Mouse (Mus musculus): Measurements from ENCODE around the gene Ccdc134. TPM values are rescaled to one million over a fixed set of nuclear protein-coding genes. Genes with fewer than 3 reads are reported as not detected.

Gene Ccdc134
- polyA plus RNA-seq, 1 experiment from 2014 or later: 19.7 TPM

DNA sequence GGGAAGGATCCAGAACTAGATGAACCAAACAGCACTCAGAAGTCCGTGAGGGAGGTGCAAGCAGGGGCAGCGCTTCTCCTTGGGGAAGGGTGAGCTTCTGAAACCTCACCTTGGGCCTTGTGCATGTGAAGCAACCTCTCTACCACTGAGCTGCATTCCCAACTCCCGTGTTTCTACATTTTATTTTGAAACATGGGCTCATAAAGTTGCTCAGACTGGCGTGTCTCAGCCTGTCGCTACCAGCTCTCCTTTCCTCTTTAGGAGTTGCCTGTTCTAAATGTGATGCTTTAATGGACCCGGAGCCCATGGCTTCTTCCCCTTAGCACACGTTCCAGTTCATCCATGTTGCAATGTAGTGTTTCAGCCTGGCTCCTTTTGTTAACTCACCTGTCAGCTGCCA lies 24.7 kb downstream of the Ccdc134 start:
- ATAC-seq (ENCODE audit: insufficient read depth, low FRiP score, low TSS enrichment) (no peak), DNase-seq (ENCODE audit: low spot score) (no peak)
- Histone ChIP-seq H3K4me1 (ENCODE audit: control insufficient read depth, insufficient read depth, low read length) (peaks cover 12% of the 10 kb centered on the region), H3K4me3 (ENCODE audit: low read depth, low read length) (no peak overlapping the region), H3K27me3 (ENCODE audit: control insufficient read depth, insufficient read depth, low read length) (no peaks in the 10 kb centered on the region), H3K4me2 (ENCODE audit: low read depth) (no peak overlapping the region), H3K27ac (ENCODE audit: low read depth, low read length) (no peak overlapping the region), H3K36me3 (ENCODE audit: control insufficient read depth, insufficient read depth, low read length) (no peaks in the 10 kb centered on the region), H3K9ac (ENCODE audit: low read length) (no peak overlapping the region), H3K9me3 (ENCODE audit: control insufficient read depth, low read length) (no peaks in the 10 kb centered on the region)
- WGBS: 89% methylated on average over 7 of the region's 7 CpGs

DNA sequence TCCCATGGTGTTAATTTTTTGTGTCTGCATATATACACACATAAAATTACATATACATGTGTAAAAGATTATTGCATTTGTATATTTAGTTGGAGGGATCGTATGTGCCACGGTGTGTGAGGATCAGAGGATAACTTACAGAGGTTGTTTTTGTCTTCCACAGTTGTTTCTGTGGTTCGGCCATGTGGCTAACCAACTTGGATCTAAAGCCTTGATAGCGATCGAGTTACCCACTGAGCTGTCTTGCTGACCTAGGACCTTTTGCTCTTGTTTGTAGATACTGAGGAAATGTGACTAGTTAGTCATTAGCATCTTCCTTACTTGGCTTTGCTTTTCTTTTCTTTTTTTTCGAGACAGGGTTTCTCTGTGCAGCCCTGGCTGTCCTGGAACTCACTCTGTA lies 28.6 kb downstream of the Ccdc134 start:
- H3K4me2 ChIP-seq (ENCODE audit: low read depth): no peak overlapping the region
- no peaks in the 10 kb centered on the region for H3K36me3 ChIP-seq (ENCODE audit: control insufficient read depth, insufficient read depth, low read length)
- H3K9me3 ChIP-seq (ENCODE audit: control insufficient read depth, low read length): no peaks in the 10 kb centered on the region
- ATAC-seq (ENCODE audit: insufficient read depth, low FRiP score, low TSS enrichment) (no peak), DNase-seq (ENCODE audit: low spot score) (no peak)
- no peak overlapping the region for H3K27ac ChIP-seq (ENCODE audit: low read depth, low read length)
- no peak overlapping the region for H3K9ac ChIP-seq (ENCODE audit: low read length)
- H3K4me1 ChIP-seq (ENCODE audit: control insufficient read depth, insufficient read depth, low read length): peaks cover 18% of the 10 kb centered on the region
- H3K4me3 ChIP-seq (ENCODE audit: low read depth, low read length): no peak overlapping the region
- 93% methylated on average over 6 of the region's 6 CpGs for WGBS
- no peaks in the 10 kb centered on the region for H3K27me3 ChIP-seq (ENCODE audit: control insufficient read depth, insufficient read depth, low read length)

DNA sequence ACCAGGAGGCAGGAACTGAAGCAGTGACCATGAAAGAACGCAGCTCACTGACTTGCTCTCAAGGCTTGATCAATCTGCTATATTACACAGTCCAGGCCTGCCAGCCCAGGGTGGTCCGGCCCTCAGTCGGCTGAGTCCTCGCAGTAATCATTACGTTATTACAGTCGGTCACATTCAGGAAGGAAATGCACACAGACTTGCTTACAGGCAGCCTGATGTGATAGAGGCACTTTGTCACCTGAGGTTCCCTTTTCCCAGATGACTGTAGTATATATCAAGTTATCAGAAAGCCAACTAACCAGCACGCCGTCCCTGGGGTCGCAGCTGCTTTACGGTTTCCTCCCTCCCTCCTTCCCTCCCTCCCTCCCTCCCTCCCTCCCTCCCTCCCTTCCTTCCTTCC lies 29.2 kb downstream of the Ccdc134 start:
- ATAC-seq (ENCODE audit: insufficient read depth, low FRiP score, low TSS enrichment): no peak
- WGBS: 73% methylated on average over 10 of the region's 10 CpGs
- no peaks in the 10 kb centered on the region for H3K9me3 ChIP-seq (ENCODE audit: control insufficient read depth, low read length)
- H3K27ac ChIP-seq (ENCODE audit: low read depth, low read length): no peak overlapping the region
- no peak for DNase-seq (ENCODE audit: low spot score)
- H3K9ac ChIP-seq (ENCODE audit: low read length): no peak overlapping the region
- peaks cover 21% of the 10 kb centered on the region for H3K4me1 ChIP-seq (ENCODE audit: control insufficient read depth, insufficient read depth, low read length)
- H3K36me3 ChIP-seq (ENCODE audit: control insufficient read depth, insufficient read depth, low read length): no peaks in the 10 kb centered on the region
- H3K27me3 ChIP-seq (ENCODE audit: control insufficient read depth, insufficient read depth, low read length): no peaks in the 10 kb centered on the region
- no peak overlapping the region for H3K4me2 ChIP-seq (ENCODE audit: low read depth)
- H3K4me3 ChIP-seq (ENCODE audit: low read depth, low read length): no peak overlapping the region

DNA sequence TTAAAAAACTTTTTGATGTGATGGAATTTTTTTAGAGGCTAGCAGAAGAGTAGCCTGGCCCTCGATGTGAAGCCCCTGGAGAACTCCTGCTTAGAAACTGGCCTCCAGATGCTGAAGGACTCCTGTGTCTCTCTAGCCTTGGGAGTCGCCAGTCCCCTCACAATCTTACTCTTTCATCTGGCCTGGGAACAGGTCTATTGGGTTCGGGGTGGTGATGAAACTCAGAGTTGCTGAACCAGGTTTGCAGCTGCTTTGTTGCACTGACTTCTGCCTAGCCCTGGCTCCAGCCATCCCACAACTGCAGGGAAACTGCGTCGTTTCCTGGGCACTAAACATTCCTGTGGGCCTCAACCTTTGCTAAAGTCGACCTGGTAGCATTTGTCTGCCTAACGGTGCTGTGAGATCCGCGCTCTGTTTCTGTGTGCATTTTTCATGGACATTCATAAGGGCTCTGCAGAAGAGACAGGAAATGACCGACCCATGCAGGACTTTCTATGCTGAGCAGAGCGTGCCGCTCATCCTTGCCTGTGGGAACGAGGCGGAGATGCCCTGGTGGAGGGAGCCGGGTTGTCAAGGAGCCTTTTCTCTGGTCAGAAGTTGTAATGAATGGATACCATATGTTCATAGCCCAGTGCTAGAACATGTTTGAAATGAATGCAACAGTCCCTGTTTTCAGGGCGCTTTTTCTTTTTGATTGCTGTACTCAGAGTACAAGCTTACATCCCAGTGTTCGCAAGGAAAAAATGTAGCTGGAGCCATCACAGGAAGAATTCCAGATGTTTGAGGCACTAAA lies 30.7 kb downstream of the Ccdc134 start:
- H3K36me3 ChIP-seq (ENCODE audit: control insufficient read depth, insufficient read depth, low read length): no peaks in the 10 kb centered on the region
- peaks cover 21% of the 10 kb centered on the region for H3K4me1 ChIP-seq (ENCODE audit: control insufficient read depth, insufficient read depth, low read length)

DNA sequence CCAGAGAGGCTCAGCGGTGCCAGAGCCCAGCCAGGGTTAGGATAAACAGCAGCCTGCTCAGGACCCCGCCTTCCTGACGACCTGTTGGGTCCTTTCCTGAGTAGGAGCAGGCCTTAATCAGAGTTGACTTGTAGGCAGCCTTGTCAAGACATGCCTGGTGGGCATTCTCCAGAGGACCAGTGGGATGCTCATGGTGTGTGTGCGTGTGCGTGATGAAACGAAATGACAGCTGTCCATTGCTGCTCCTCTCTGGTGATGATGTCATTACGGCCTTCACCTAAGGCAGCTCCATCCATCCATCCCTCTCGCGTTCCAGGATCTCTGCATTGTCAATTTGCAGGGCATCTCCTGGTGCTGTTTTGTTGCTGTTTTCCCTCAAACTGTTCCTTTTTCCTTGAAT lies 31.7 kb downstream of the Ccdc134 start:
- peaks cover 21% of the 10 kb centered on the region for H3K4me1 ChIP-seq (ENCODE audit: control insufficient read depth, insufficient read depth, low read length)

More for the DNA sequence above, 30.7 kb downstream of the Ccdc134 start:
- Histone ChIP-seq H3K4me2 (ENCODE audit: low read depth) (no peak overlapping the region), H3K27ac (ENCODE audit: low read depth, low read length) (peak overlapping the region; percentile 53; the same call in 1 of the 2 replicates), H3K9me3 (ENCODE audit: control insufficient read depth, low read length) (no peaks in the 10 kb centered on the region), H3K27me3 (ENCODE audit: control insufficient read depth, insufficient read depth, low read length) (no peaks in the 10 kb centered on the region), H3K9ac (ENCODE audit: low read length) (no peak overlapping the region), H3K4me3 (ENCODE audit: low read depth, low read length) (no peak overlapping the region)
- WGBS: 56% methylated on average over 17 of the region's 17 CpGs
- peak; percentile 33 for DNase-seq (ENCODE audit: low spot score)
- ATAC-seq (ENCODE audit: insufficient read depth, low FRiP score, low TSS enrichment): no peak

DNA sequence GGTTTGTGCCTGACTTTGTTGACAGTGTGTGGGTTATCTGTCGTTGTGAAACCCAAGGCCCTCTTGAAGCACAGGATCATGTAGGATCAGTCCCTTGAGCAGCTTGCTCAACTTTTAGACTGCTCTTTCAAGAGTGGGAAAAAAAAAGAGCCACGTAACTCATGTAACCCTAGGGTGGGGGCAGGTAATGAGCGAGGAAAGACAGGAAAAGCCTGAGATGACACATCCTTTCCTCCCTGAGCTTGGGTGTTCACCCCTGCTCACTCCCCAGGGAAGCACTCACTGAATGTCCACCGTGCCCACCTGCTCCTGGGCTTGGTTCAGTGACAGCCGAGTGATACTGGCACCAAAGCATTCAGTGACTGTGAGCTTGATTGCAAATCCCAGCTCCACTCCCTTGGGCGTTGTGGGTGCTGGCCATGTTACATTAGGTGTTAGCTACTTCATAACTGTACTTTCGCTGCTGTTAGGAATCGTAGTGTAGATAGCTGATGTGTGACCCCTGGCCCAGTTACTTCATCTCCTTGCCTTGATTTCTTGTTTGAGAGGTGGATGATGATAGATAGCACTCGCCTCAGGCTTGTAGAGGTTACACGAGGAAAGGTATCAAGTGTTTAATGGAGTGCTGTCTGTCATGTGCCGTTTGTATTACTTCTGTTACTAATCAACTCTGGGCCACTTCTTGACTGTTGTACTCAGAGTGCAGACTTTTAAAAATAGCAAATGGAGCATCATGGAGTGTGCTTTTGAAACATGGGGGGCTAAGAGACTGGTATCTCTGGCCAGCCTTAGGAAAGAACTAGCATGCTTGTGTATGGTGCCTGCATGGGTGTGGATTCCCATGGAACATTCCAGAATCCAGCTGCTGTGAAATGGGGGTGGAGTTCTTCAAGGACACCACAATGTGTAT lies 33.3 kb downstream of the Ccdc134 start:
- 84% methylated on average over 11 of the region's 11 CpGs for WGBS
- Histone ChIP-seq H3K4me2 (ENCODE audit: low read depth) (no peak overlapping the region), H3K27ac (ENCODE audit: low read depth, low read length) (no peak overlapping the region), H3K9ac (ENCODE audit: low read length) (no peak overlapping the region), H3K27me3 (ENCODE audit: control insufficient read depth, insufficient read depth, low read length) (no peaks in the 10 kb centered on the region), H3K4me3 (ENCODE audit: low read depth, low read length) (no peak overlapping the region), H3K4me1 (ENCODE audit: control insufficient read depth, insufficient read depth, low read length) (peaks cover 25% of the 10 kb centered on the region), H3K36me3 (ENCODE audit: control insufficient read depth, insufficient read depth, low read length) (no peaks in the 10 kb centered on the region), H3K9me3 (ENCODE audit: control insufficient read depth, low read length) (no peaks in the 10 kb centered on the region)
- DNase-seq (ENCODE audit: low spot score): no peak
- no peak for ATAC-seq (ENCODE audit: insufficient read depth, low FRiP score, low TSS enrichment)

More for the DNA sequence above, 31.7 kb downstream of the Ccdc134 start:
- ATAC-seq (ENCODE audit: insufficient read depth, low FRiP score, low TSS enrichment) (no peak), DNase-seq (ENCODE audit: low spot score) (no peak)
- H3K36me3 ChIP-seq (ENCODE audit: control insufficient read depth, insufficient read depth, low read length): no peaks in the 10 kb centered on the region
- no peaks in the 10 kb centered on the region for H3K9me3 ChIP-seq (ENCODE audit: control insufficient read depth, low read length)
- no peaks in the 10 kb centered on the region for H3K27me3 ChIP-seq (ENCODE audit: control insufficient read depth, insufficient read depth, low read length)
- H3K4me2 ChIP-seq (ENCODE audit: low read depth): no peak overlapping the region
- H3K27ac ChIP-seq (ENCODE audit: low read depth, low read length): 0 out of 2 replicates have a peak overlapping the region, but pooled peaks have one; percentile 17
- WGBS: 86% methylated on average over 9 of the region's 9 CpGs
- H3K4me3 ChIP-seq (ENCODE audit: low read depth, low read length): no peak overlapping the region
- H3K9ac ChIP-seq (ENCODE audit: low read length): no peak overlapping the region

DNA sequence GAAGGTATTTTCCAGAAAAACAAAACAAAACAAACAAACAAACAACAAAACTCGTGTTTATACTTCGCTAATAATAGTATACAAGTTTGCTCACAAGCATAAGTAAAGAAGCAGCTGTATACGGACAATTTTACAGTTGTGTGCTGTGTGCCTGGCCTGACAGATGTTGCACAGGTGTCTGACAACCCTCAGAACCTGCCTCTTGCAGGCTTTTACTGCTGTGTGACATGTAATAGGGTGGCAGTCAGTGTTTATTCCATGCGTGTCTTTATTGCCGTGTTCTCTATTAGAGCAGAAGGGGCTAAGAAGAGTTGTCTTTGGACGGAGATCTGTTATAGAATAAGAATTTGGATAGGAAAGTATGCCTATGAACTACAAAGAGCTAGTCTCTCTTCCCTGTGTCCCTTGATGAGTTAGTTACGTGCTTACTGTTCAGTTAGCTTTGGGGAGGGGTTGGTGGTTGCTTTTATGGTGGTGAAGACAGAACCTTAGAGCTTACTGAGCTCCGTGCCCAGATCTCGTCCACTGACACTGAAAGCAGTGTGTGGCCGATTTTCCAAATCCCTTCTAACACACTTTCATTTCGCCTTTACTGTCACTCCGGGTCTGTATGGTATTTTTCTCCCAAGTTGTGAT lies 34.4 kb downstream of the Ccdc134 start:
- peaks cover 36% of the 10 kb centered on the region for H3K4me1 ChIP-seq (ENCODE audit: control insufficient read depth, insufficient read depth, low read length)
- no peak overlapping the region for H3K4me3 ChIP-seq (ENCODE audit: low read depth, low read length)
- no peak overlapping the region for H3K27ac ChIP-seq (ENCODE audit: low read depth, low read length)
- no peak for ATAC-seq (ENCODE audit: insufficient read depth, low FRiP score, low TSS enrichment)
- H3K36me3 ChIP-seq (ENCODE audit: control insufficient read depth, insufficient read depth, low read length): no peaks in the 10 kb centered on the region
- no peaks in the 10 kb centered on the region for H3K27me3 ChIP-seq (ENCODE audit: control insufficient read depth, insufficient read depth, low read length)
- 85% methylated on average over 12 of the region's 12 CpGs for WGBS
- H3K4me2 ChIP-seq (ENCODE audit: low read depth): no peak overlapping the region
- H3K9me3 ChIP-seq (ENCODE audit: control insufficient read depth, low read length): no peaks in the 10 kb centered on the region
- no peak overlapping the region for H3K9ac ChIP-seq (ENCODE audit: low read length)
- no peak for DNase-seq (ENCODE audit: low spot score)

DNA sequence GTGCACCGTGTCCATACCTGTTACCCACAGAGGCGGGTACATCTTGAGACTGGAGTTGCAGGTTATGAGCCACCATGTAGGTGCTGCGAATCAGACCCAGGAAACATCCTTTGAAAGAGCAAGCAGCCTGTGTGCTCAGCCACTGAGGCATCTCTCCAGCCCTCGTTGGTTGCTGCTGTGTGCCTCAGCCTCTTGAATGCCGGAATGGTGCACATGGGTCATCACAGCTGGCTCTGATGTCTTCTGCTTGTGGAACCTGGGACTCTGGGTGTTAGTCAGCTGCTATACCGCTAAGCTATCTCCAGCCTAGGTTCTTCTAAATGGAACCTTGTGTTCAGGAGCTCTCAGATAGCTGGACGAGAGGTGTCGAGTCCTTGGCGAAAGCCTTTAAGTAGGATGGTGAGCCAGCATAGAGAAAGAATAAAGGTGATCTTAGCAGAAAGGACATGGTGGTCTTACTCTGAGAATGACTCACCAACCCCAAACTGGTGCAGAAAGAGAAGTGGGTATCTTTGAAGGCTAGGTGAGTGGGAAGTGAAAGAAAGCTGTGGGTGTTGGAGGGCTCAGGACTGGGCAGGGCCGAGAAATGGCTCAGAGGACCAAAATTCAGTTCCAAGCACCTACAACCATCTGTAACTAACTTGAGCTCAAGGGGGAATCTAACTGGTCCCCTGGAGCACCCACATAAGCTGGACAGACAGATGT lies 35.8 kb downstream of the Ccdc134 start:
- H3K9me3 ChIP-seq (ENCODE audit: control insufficient read depth, low read length): no peaks in the 10 kb centered on the region
- H3K27ac ChIP-seq (ENCODE audit: low read depth, low read length): 0 out of 2 replicates have a peak overlapping the region, but pooled peaks have one; percentile 27
- DNase-seq (ENCODE audit: low spot score) (no peak), ATAC-seq (ENCODE audit: insufficient read depth, low FRiP score, low TSS enrichment) (no peak)
- H3K27me3 ChIP-seq (ENCODE audit: control insufficient read depth, insufficient read depth, low read length): no peaks in the 10 kb centered on the region
- no peak overlapping the region for H3K4me2 ChIP-seq (ENCODE audit: low read depth)
- 87% methylated on average over 10 of the region's 10 CpGs for WGBS
- H3K36me3 ChIP-seq (ENCODE audit: control insufficient read depth, insufficient read depth, low read length): no peaks in the 10 kb centered on the region
- no peak overlapping the region for H3K9ac ChIP-seq (ENCODE audit: low read length)
- peaks cover 38% of the 10 kb centered on the region for H3K4me1 ChIP-seq (ENCODE audit: control insufficient read depth, insufficient read depth, low read length)
- H3K4me3 ChIP-seq (ENCODE audit: low read depth, low read length): no peak overlapping the region

All from neural tube, embryonic 11.5 days (tissue).